Mouse (Mus musculus) embryo, embryonic 11 days (tissue): Measurements from ENCODE around the gene Psmd12.

Experiments used
- DNase-seq: peaks from one replicate; pipeline ENCODE4 v3.0.0-alpha.2; 2015

Gene Psmd12

GRCm38 (mm10) chr11:107513047-107513446, 33.8 kb downstream of the Psmd12 start:
- DNase-seq = no peak

- no peak for DNase-seq
These were observed 37.1 kb downstream of the Psmd12 start for GRCm38 (mm10) chr11:107516387-107516786.

GRCm38 (mm10) chr11:107518645-107519429, 39.6 kb downstream of the Psmd12 start:
- DNase-seq = no peak

- no peak for DNase-seq
These were observed 41.9 kb downstream of the Psmd12 start for GRCm38 (mm10) chr11:107521153-107521552.

GRCm38 (mm10) chr11:107524966-107525365, 45.7 kb downstream of the Psmd12 start:
- no peak for DNase-seq

GRCm38 (mm10) chr11:107527632-107528031, 48.3 kb downstream of the Psmd12 start:
- peak; percentile 30 for DNase-seq

- peak; percentile 45 for DNase-seq
These were observed 50.0 kb downstream of the Psmd12 start for GRCm38 (mm10) chr11:107529320-107529719.

DNA sequence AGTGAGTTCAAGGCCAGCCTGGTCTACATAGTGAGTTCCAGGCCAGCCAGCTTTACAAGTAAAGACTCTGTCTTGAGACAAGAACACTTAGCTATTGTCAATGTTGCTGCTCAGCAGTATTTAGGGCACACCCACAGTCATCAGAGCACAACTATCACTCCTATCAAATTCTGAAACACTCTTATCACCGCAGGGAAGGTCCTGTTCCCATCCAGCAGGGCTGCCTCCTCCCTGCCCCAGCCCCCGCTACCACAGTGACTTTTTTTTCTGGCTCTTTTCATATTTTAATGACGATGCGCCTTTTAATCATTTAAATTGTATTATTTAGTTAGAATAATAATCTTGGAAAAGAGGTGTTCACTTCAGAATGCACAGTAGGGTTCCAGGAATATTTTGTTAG, 52.2 kb downstream of the Psmd12 start:
- no peak for DNase-seq

DNA sequence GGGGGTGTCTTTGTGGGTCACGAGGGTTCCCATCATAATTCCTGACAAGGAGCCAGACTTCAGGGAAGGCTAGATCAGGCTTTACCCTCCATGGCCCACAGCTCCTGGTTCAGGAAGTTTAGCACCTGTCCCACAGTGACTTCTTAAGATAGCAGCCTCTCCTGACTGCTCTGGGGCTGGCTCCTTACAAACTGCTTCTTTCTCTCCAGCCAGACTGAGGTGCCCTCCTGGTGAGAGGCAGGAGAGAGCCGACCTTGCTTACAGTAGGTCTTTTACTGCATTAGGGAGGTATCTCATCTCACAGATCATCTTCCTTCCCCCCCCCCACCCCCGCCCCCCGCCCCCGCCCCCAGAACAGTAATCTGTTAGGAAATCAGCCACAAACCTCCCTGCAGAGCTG, 53.0 kb downstream of the Psmd12 start:
- DNase-seq = no peak

DNA sequence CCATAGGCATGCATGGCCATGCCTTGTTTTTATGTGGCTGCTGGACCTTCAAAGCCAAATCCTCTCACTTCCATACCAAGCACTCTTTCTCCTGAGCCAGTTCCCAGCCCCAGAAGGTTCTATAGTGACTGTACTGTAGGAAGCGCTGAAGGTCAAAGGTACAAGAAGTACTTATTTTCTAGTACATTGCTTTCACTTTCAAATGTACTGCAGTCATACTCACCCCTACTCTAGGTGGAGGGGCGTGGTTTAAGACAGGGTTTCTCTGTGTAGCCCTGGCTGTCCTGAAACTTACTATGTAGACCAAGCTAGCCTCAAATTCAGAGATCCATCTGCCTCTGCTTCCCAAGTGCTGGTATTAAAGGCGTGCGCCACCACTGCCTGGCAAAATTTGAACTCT, 59.7 kb downstream of the Psmd12 start:
- no peak for DNase-seq

- DNase-seq = no peak
These were observed 61.1 kb downstream of the Psmd12 start for GRCm38 (mm10) chr11:107540339-107540738.

DNA sequence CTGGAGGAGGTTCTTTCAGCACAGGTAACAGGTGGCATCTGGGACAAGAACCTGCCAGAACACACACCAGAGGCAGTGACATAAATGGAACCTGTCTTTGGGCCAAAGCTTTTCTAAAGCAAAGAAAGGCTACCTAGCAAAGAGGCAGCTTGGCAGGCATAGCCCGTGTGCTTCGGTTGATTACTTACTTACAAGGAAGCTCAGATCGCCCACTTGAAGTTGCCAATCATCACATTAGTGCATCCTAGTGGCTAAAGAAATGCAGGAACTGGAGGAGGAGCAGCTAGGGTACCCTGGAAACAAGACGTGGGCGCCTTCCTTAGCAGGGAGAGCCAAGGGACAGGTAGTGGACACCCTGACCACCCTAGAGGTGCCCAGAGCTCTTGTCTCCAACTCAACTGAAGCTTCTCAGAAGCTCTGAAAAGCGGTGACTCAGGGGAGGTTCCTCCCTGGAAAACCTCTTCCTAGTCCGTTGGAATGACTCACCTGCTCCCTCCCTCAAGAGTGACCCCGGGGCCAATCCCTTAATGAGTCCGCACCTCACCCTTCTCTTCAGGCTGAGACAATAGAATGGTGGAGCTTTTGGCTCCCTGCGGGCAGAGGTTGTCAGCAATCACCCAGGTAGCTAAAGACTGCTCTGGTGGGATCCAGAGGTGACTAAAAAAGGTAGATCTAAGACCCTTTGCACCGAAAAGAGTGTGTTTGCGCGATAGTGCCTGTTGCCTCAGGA, 66.6 kb downstream of the Psmd12 start:
- no peak for DNase-seq

- peak; percentile 77 for DNase-seq
These were observed 67.5 kb downstream of the Psmd12 start for GRCm38 (mm10) chr11:107546667-107547301.

GRCm38 (mm10) chr11:107547351-107548203, 68.3 kb downstream of the Psmd12 start, which contains the start of gene Helz:
Gene Helz (plus strand): TSS chr11:107547930.
- DNase-seq = peak; percentile 90

DNA sequence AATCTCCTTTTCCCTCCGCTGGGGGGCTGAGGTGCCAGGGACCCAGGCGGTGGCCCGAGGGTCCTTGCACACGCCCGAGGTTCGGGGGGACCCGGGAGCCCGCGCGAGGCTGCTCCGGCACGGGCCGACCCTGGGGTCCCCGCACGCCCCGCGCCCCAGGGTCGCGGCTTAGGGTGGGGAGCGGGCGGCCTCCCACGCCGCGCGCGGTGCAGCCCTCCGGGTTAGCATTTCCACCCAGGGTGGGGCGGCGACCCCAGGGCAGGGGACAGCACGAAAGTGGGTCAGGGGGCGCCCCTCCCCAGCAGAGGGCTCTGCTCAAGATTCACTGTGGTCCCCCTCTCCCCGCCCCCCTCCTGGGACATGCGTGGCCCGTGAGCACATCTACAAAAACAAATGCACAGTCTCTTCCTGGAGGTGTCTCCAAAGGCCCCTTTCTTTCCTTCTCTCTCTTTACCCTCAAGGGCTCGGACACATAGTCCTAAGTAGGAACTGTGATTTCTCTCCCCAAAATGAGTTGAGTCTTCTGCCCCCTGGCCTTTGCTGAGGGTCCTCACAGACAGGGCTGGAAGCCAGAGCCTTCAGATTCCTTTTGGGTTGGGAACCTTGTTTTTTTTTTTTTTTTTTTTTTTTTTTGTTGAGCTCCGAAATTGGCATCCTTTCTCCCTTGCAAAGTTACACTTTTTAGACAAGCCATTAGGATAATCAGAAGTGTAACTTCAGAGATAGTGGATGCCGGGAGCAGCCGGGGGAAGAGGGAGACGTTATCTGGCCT, 69.1 kb downstream of the Psmd12 start:
- peak; percentile 32 for DNase-seq
